Mouse (Mus musculus) thymus, adult 2 months (tissue): ENCODE results near the gene Srgap1. TPM values are rescaled to one million over a fixed set of nuclear protein-coding genes. Genes with fewer than 3 reads are reported as not detected.

Experiments used
- DNase-seq: peaks from one replicate; pipeline ENCODE4 v3.0.0; 2021
- H3K27ac ChIP-seq: fragments of 200-500 bp; 2 replicates; pipeline ENCODE4 v1.5.1; 2012; ENCODE audit warnings: low read length, control low read depth; ENCODE audit not compliant: control insufficient read depth, insufficient read depth
- H3K27me3 ChIP-seq: fragments of 200-500 bp; 2 replicates; pipeline ENCODE4 v1.6.1; 2012; ENCODE audit warnings: mild to moderate bottlenecking, low read length, moderate library complexity, mixed read lengths; ENCODE audit not compliant: control insufficient read depth, insufficient read depth
- H3K36me3 ChIP-seq: fragments of 200-500 bp; 2 replicates; pipeline ENCODE4 v1.6.1; 2012; ENCODE audit warnings: mild to moderate bottlenecking, low read length, moderate library complexity; ENCODE audit not compliant: control insufficient read depth, insufficient read depth
- H3K4me1 ChIP-seq: fragments of 200-500 bp; replicated peaks from 2 replicates; pipeline ENCODE4 v1.6.1; 2012; ENCODE audit warnings: low read length; ENCODE audit not compliant: control insufficient read depth, insufficient read depth
- H3K4me3 ChIP-seq: fragments of 200-500 bp; 2 replicates; pipeline ENCODE4 v1.5.1; 2012; ENCODE audit warnings: mild to moderate bottlenecking, low read length, control low read depth, moderate library complexity; ENCODE audit not compliant: control insufficient read depth, insufficient read depth
- CTCF ChIP-seq: fragments of 200-500 bp; IDR thresholded peaks from 2 replicates; pipeline ENCODE4 v1.5.1; 2012; ENCODE audit warnings: mild to moderate bottlenecking, control low read depth, low read length, moderate library complexity, borderline replicate concordance; ENCODE audit not compliant: control insufficient read depth, poor library complexity, insufficient read depth; ENCODE audit errors: extremely low read depth
- POLR2A ChIP-seq: fragments of 200-500 bp; IDR thresholded peaks from 2 replicates; pipeline ENCODE4 v1.6.1; 2012; ENCODE audit warnings: mild to moderate bottlenecking, low read length, control low read depth, moderate library complexity; ENCODE audit not compliant: control insufficient read depth, poor library complexity, insufficient read depth; ENCODE audit errors: extremely low read depth
- WGBS: fragments of 180-500 bp; shearing (Covaris S2); methylation state at CpG from one replicate; pipeline ENCODE4 v1.1.7; 2018; 5-methylcytosine and 5-hydroxymethylcytosine counted together
- polyA plus RNA-seq: library from polyadenylated mRNA; depleted of rRNA; stranded (reverse); fragments of >200 nt; gene quantifications from 2 replicates; pipeline ENCODE4 v1.2.3, GENCODE M21; 2012

The Srgap1 gene
- polyA plus RNA-seq, 1 experiment: 1.0 TPM

GRCm38 (mm10) chr10:121931909-121932308 lies 115.2 kb downstream of the Srgap1 start:
- no peaks in the 10 kb centered on the region for H3K36me3 ChIP-seq
- TF ChIP-seq CTCF (no peak), POLR2A (no peak)
- no peak overlapping the region for H3K4me3 ChIP-seq
- 97% methylated on average over 14 of the region's 14 CpGs for WGBS
- H3K27ac ChIP-seq: no peak overlapping the region
- H3K27me3 ChIP-seq: no peaks in the 10 kb centered on the region
- DNase-seq: no peak
- no peaks in the 10 kb centered on the region for H3K4me1 ChIP-seq

- Histone ChIP-seq H3K36me3 (no peaks in the 10 kb centered on the region), H3K4me1 (no peaks in the 10 kb centered on the region), H3K27ac (no peak overlapping the region), H3K4me3 (no peak overlapping the region), H3K27me3 (no peaks in the 10 kb centered on the region)
- DNase-seq: no peak
- TF ChIP-seq CTCF (no peak), POLR2A (no peak)
- 95% methylated on average over 3 of the region's 3 CpGs for WGBS
These were observed 121.0 kb downstream of the Srgap1 start for GRCm38 (mm10) chr10:121926094-121926493.

- TF ChIP-seq CTCF (no peak), POLR2A (no peak)
- 92% methylated on average over 8 of the region's 8 CpGs for WGBS
- no peak overlapping the region for H3K27ac ChIP-seq
- H3K27me3 ChIP-seq: no peaks in the 10 kb centered on the region
- H3K4me1 ChIP-seq: no peaks in the 10 kb centered on the region
- DNase-seq: no peak
- no peak overlapping the region for H3K4me3 ChIP-seq
- H3K36me3 ChIP-seq: no peaks in the 10 kb centered on the region
These were observed 128.1 kb downstream of the Srgap1 start for GRCm38 (mm10) chr10:121919016-121919415.

GRCm38 (mm10) chr10:121918579-121918978 lies 128.5 kb downstream of the Srgap1 start:
- no peak overlapping the region for H3K27ac ChIP-seq
- H3K36me3 ChIP-seq: no peaks in the 10 kb centered on the region
- 97% methylated on average over 3 of the region's 3 CpGs for WGBS
- no peak overlapping the region for H3K4me3 ChIP-seq
- no peaks in the 10 kb centered on the region for H3K27me3 ChIP-seq
- no peak for DNase-seq
- no peak for TF ChIP-seq POLR2A
- TF ChIP-seq CTCF: no peak
- no peaks in the 10 kb centered on the region for H3K4me1 ChIP-seq

DNA sequence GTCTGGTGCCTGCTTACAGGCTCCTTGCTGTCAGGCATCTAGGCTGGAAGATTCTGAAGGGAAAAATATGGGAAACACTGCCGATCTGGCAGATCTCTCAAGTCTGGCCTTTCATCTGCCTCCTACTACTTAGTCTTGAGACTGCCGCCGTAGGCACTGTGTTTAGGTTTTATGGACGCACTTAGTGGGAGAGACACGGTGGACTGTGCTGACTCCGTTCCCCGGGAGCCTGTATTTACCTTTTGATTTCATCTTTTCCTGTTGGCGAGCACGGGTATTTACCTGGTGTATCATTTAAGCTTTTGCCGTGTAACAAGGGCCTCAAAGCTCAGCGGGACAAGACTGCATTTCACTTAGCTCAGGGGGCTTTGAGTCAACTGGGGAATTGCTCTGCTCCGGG lies 131.6 kb downstream of the Srgap1 start:
- Histone ChIP-seq H3K4me3 (no peak overlapping the region), H3K27ac (no peak overlapping the region), H3K4me1 (no peaks in the 10 kb centered on the region), H3K36me3 (no peaks in the 10 kb centered on the region), H3K27me3 (no peaks in the 10 kb centered on the region)
- DNase-seq: no peak
- TF ChIP-seq POLR2A (no peak), CTCF (no peak)
- 94% methylated on average over 12 of the region's 12 CpGs for WGBS

- H3K27ac ChIP-seq: no peak overlapping the region
- H3K4me3 ChIP-seq: no peak overlapping the region
- no peak for DNase-seq
- TF ChIP-seq POLR2A (no peak), CTCF (no peak)
- no peaks in the 10 kb centered on the region for H3K36me3 ChIP-seq
- H3K4me1 ChIP-seq: no peaks in the 10 kb centered on the region
- WGBS: 86% methylated on average over 1 of the region's 1 CpGs
- no peaks in the 10 kb centered on the region for H3K27me3 ChIP-seq
These were observed 143.0 kb downstream of the Srgap1 start for GRCm38 (mm10) chr10:121904137-121904536.

DNA sequence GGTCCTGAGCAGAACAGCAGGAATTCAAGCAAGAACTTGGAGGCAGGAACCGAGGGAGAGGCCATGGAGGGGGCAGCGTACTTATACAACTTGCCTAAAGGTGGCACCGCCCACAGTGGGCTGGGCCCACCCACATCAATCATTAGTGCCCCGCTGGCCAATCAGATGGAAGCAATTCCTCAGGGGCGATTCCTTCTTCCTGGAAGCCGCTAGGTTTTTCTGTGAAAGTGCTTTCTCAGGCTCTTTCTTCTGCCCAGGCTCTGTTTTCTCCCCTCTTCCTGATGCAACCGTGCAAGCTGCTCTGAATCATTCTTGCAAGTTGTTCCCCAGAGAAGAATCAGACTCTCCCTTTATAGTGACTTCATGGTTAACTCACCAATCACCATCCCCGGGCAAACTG lies 144.5 kb downstream of the Srgap1 start:
- no peak overlapping the region for H3K27ac ChIP-seq
- WGBS: 87% methylated on average over 8 of the region's 8 CpGs
- no peak for DNase-seq
- H3K4me1 ChIP-seq: no peaks in the 10 kb centered on the region
- H3K36me3 ChIP-seq: no peaks in the 10 kb centered on the region
- H3K4me3 ChIP-seq: no peak overlapping the region
- TF ChIP-seq CTCF (no peak), POLR2A (no peak)
- H3K27me3 ChIP-seq: no peaks in the 10 kb centered on the region
